Mouse (Mus musculus) erythroblast, embryonic 14.5 days (primary cell): ENCODE measurements around the gene Zfp281.

Experiments used
- GATA1 ChIP-seq: IDR thresholded peaks from 2 replicates; pipeline ENCODE4 v1.6.1; 2012; ENCODE audit warnings: low read length, inconsistent platforms, mixed read lengths
- TAL1 ChIP-seq: IDR thresholded peaks from 3 replicates; pipeline ENCODE4 v1.6.1; 2012; ENCODE audit warnings: low read length, inconsistent platforms, mixed read lengths

DNA sequence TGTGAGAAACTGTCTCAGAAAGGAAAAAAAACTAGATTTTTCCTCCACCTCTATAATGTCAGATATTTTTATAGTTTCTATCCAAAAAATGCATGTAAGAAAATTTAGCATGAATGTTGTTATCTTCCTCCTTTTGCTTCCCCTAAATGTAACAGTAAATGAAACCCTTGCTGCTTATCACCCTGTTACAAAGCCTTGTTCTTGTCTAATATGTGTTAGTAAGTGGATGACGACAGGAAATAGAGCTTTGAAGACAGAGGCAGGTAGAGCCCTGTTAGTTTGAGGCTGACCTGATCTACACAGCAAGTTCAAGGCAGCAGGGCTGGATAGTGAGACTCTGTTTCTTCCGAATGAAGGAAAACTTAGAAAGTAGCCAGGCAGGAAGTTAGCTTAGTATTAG, 14.5 kb downstream of the Zfp281 start:
- TF ChIP-seq TAL1 (no peak), GATA1 (no peak)
